Mouse (Mus musculus) CH12.LX (cell line): ENCODE measurements around the gene Tmem200b. TPM values are rescaled to one million over a fixed set of nuclear protein-coding genes. Genes with fewer than 3 reads are reported as not detected.

Experiments
- DNase-seq: peaks from one replicate; pipeline ENCODE4 v3.0.0-alpha.2; 2013; ENCODE audit errors: extremely low read depth
- H3K27ac ChIP-seq: 2 replicates; pipeline ENCODE4 v1.5.1; 2012; ENCODE audit warnings: low read depth, mild to moderate bottlenecking, control low read depth, moderate library complexity; ENCODE audit not compliant: insufficient read depth
- H3K27me3 ChIP-seq: replicated peaks from 2 replicates; pipeline ENCODE3; 2012; ENCODE audit warnings: inconsistent platforms
- H3K36me3 ChIP-seq, 2 experiments: replicated peaks in 1 of 2; 2 replicates each; pipeline versions ENCODE3 to v1.6.1; 2012; ENCODE audit warnings: inconsistent platforms in 1 of 2, low read length in 1 of 2, mild to moderate bottlenecking in 1 of 2, mixed read lengths in 1 of 2, moderate library complexity in 1 of 2; ENCODE audit not compliant: control insufficient read depth in 1 of 2, insufficient read depth in 1 of 2
- H3K4me1 ChIP-seq, 2 experiments: 2 replicates each; pipeline ENCODE4 v1.6.1; 2012; ENCODE audit warnings: inconsistent platforms in 1 of 2, moderate library complexity in 1 of 2; ENCODE audit not compliant: insufficient read depth in 2 of 2, control insufficient read depth in 1 of 2
- H3K4me2 ChIP-seq: 2 replicates; pipeline ENCODE4 v1.6.1; 2012; ENCODE audit warnings: low read depth, mild to moderate bottlenecking, control low read depth; ENCODE audit not compliant: poor library complexity, insufficient read depth, severe bottlenecking
- H3K4me3 ChIP-seq, 3 experiments: fragments of 150-350 bp in 1 of 3; sonication (generic) in 1 of 3; replicated peaks in 1 of 3; 2 replicates each; pipeline versions ENCODE3 to v1.5.1; 2011 to 2012; ENCODE audit warnings: low read depth in 2 of 3, low read length in 2 of 3, mild to moderate bottlenecking in 2 of 3, moderate library complexity in 2 of 3, control low read depth in 1 of 3, improper control_type of control experiment in 1 of 3, inconsistent platforms in 1 of 3, mixed read lengths in 1 of 3; ENCODE audit not compliant: poor library complexity in 1 of 3
- H3K79me2 ChIP-seq: replicated peaks from 2 replicates; pipeline ENCODE4 v1.6.1; 2012; ENCODE audit warnings: mild to moderate bottlenecking, moderate library complexity; ENCODE audit not compliant: control insufficient read depth, poor library complexity, insufficient read depth, severe bottlenecking; ENCODE audit errors: extremely low read depth
- H3K9ac ChIP-seq: 2 replicates; pipeline ENCODE4 v1.6.1; 2012; ENCODE audit warnings: low read depth, mild to moderate bottlenecking, control low read depth, moderate library complexity; ENCODE audit not compliant: insufficient read depth
- H3K9me3 ChIP-seq: replicated peaks from 2 replicates; pipeline ENCODE3; 2012; ENCODE audit warnings: low read length, inconsistent platforms, mixed read lengths
- BHLHE40 ChIP-seq: IDR thresholded peaks from 2 replicates; pipeline ENCODE4 v1.6.1; 2011; ENCODE audit warnings: mild to moderate bottlenecking, low read depth, low read length, improper control_type of control experiment
- E2F4 ChIP-seq: IDR thresholded peaks from 2 replicates; pipeline ENCODE4 v1.6.1; 2011; ENCODE audit warnings: low read depth, low read length, improper control_type of control experiment; ENCODE audit not compliant: insufficient replicate concordance
- HCFC1 ChIP-seq: IDR thresholded peaks from 2 replicates; pipeline ENCODE4 v1.6.1; 2012; ENCODE audit warnings: low read depth, mild to moderate bottlenecking, inconsistent platforms, low read length, improper control_type of control experiment
- MAFK ChIP-seq: IDR thresholded peaks from 2 replicates; pipeline ENCODE4 v1.6.1; 2011; ENCODE audit warnings: low read length, improper control_type of control experiment; ENCODE audit not compliant: insufficient replicate concordance
- MYC ChIP-seq: IDR thresholded peaks from 2 replicates; pipeline ENCODE4 v1.6.1; 2011; ENCODE audit warnings: low read depth, mild to moderate bottlenecking, improper control_type of control experiment, low read length
- NELFE ChIP-seq: IDR thresholded peaks from 2 replicates; pipeline ENCODE4 v1.6.1; 2011; ENCODE audit warnings: low read depth, low read length, improper control_type of control experiment
- NRF1 ChIP-seq: IDR thresholded peaks from 2 replicates; pipeline ENCODE4 v1.6.1; 2014; ENCODE audit warnings: low read depth, mild to moderate bottlenecking, inconsistent platforms, low read length, improper control_type of control experiment, moderate library complexity
- PAX5 ChIP-seq: IDR thresholded peaks from 2 replicates; pipeline ENCODE4 v1.6.1; 2012; ENCODE audit warnings: low read length, inconsistent platforms, mixed read lengths
- RCOR1 ChIP-seq: conservative IDR thresholded peaks from 2 replicates; pipeline ENCODE4 v1.6.1; 2012; ENCODE audit warnings: low read depth, mild to moderate bottlenecking, inconsistent platforms, low read length, improper control_type of control experiment
- SMC3 ChIP-seq: IDR thresholded peaks from 2 replicates; pipeline ENCODE4 v1.6.1; 2011; ENCODE audit warnings: low read depth, low read length, improper control_type of control experiment
- TBP ChIP-seq: conservative IDR thresholded peaks from 2 replicates; pipeline ENCODE4 v1.6.1; 2011; ENCODE audit warnings: low read depth, low read length, improper control_type of control experiment
- USF1 ChIP-seq: IDR thresholded peaks from 2 replicates; pipeline ENCODE4 v1.6.1; 2014; ENCODE audit warnings: low read depth, mild to moderate bottlenecking, inconsistent platforms, low read length, improper control_type of control experiment
- ZC3H11A ChIP-seq: IDR thresholded peaks from 2 replicates; pipeline ENCODE4 v1.6.1; 2012; ENCODE audit warnings: low read depth, mild to moderate bottlenecking, inconsistent platforms, low read length, improper control_type of control experiment
- ZKSCAN1 ChIP-seq: IDR thresholded peaks from 2 replicates; pipeline ENCODE4 v1.6.1; 2012; ENCODE audit warnings: low read depth, inconsistent platforms, low read length, improper control_type of control experiment, borderline replicate concordance
- ZMIZ1 ChIP-seq: IDR thresholded peaks from 2 replicates; pipeline ENCODE4 v1.6.1; 2012; ENCODE audit warnings: low read depth, mild to moderate bottlenecking, inconsistent platforms, low read length, improper control_type of control experiment
- ZNF384 ChIP-seq: IDR thresholded peaks from 2 replicates; pipeline ENCODE4 v1.6.1; 2012; ENCODE audit warnings: low read depth, low read length, improper control_type of control experiment, inconsistent platforms
- dilution Hi-C: fragments of 300-500 bp; cut with MboI; formaldehyde crosslinking; loops from 2 replicates; pipeline ENCODE4 v1.14.3; 2020; ENCODE audit warnings: low sequenced_read_pairs; ENCODE audit not compliant: extremely low pct_unique_long_range_greater_than_20kb, extremely low pct_ligation_motif_present
- in situ Hi-C: fragments of 300-500 bp; cut with MboI; formaldehyde crosslinking; loops from 3 replicates; pipeline ENCODE4 v1.14.3; 2019; ENCODE audit warnings: low sequenced_read_pairs, low pct_ligation_motif_present, low pct_unique_long_range_greater_than_20kb, mixed read lengths
- polyA plus RNA-seq: library from polyadenylated mRNA; unstranded; fragments of >175 nt; gene quantifications from 2 replicates; pipeline ENCODE4 v1.2.1, GENCODE M21; 2012; ENCODE audit warnings: low read depth; ENCODE audit not compliant: insufficient read length
- total RNA-seq, 2 experiments: library from RNA; depleted of rRNA; stranded (reverse); fragments of 300-350 nt in 1 of 2; fragments of >200 nt in 1 of 2; gene quantifications; 2 replicates each; pipeline ENCODE4 v1.2.3; 2012 to 2014

Gene Tmem200b
- total and polyA plus RNA-seq, 3 experiments: not detected

DNA sequence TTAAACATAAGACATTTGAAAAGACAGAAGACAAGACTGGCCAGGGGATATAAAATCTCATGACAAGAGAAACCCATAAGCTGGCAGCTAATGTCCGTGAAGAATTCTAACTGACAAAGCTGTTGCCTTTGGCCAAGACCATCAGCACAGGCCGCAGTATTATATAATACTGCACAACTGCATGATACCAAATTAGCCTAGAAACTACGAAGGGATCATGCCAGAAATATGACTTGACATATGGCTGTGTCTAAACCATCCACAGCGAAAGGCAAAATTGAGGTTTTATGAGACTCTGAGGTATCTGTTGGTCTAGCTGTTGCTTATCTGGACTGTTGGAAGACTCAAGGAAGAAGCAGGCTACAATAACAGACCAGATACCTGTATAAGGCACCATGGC is 19.3 kb downstream of the Tmem200b start:
- Histone ChIP-seq H3K27ac (no peak overlapping the region), H3K36me3 (peaks cover 0 to 6% of the 10 kb centered on the region in 2 experiments), H3K9me3 (no peaks in the 10 kb centered on the region), H3K79me2 (no peaks in the 10 kb centered on the region), H3K27me3 (no peaks in the 10 kb centered on the region)
- no peak for DNase-seq
- in situ Hi-C loops: no loop called here
- TF ChIP-seq NELFE (no peak), MAFK (no peak), TBP (no peak), BHLHE40 (no peak), MYC (no peak), ZC3H11A (no peak), NRF1 (no peak), E2F4 (no peak), ZNF384 (no peak), ZMIZ1 (no peak), ZKSCAN1 (no peak), USF1 (no peak), HCFC1 (no peak)
- TF ChIP-seq, all 38 proteins: peak for 0
- Histone ChIP-seq H3K4me3 (no peak overlapping the region), H3K4me1 (no peaks in the 10 kb centered on the region), H3K9ac (no peak overlapping the region), H3K4me2 (no peak overlapping the region)
- dilution Hi-C loops: no loop called here

- TF ChIP-seq RCOR1 (no peak), SMC3 (no peak), PAX5 (no peak)
- TF ChIP-seq, all 38 proteins: peak for 0
These were observed 26.3 kb downstream of the Tmem200b start for GRCm38 (mm10) chr4:131947848-131948247.

More at GRCm38 (mm10) chr4:131947848-131948247, 26.3 kb downstream of the Tmem200b start:
- no peak overlapping the region for H3K4me2 ChIP-seq
- no peaks in the 10 kb centered on the region for H3K79me2 ChIP-seq
- no peaks in the 10 kb centered on the region for H3K4me1 ChIP-seq
- H3K9ac ChIP-seq: no peak overlapping the region
- H3K27ac ChIP-seq: no peak overlapping the region
- no peaks in the 10 kb centered on the region for H3K9me3 ChIP-seq
- peaks cover 0 to 3% of the 10 kb centered on the region in 2 experiments for H3K36me3 ChIP-seq
- dilution Hi-C loops (no loop called here), in situ Hi-C loops (no loop called here)
- H3K4me3 ChIP-seq: no peak overlapping the region
- H3K27me3 ChIP-seq: no peaks in the 10 kb centered on the region
- DNase-seq: no peak
